Mouse (Mus musculus) neural tube, embryonic 11.5 days (tissue): ENCODE measurements at regions not wholly inside any gene's neighbourhood (a gene's known extent, or its start where the extent isn't known, plus 50 kb on each side); places are given as distances from the start of the nearest gene placed in this dataset.
"Not testable (repeated sequence)": the region's sequence is repeated elsewhere in the genome, so short reads cannot be mapped to it uniquely, and the experiment has no call there.

Source experiments
- ATAC-seq: fragments of 200-750 bp; cut with Nextera tagmentation; 2 replicates; pipeline ENCODE4 v1.8.0; 2017; ENCODE audit warnings: moderate number of reproducible peaks, mild to moderate bottlenecking, moderate TSS enrichment, moderate library complexity; ENCODE audit not compliant: insufficient read depth, low FRiP score, low TSS enrichment
- DNase-seq: peaks from one replicate; pipeline ENCODE4 v3.0.0-alpha.2; 2015; ENCODE audit warnings: low spot score
- H3K27ac ChIP-seq: fragments of 300-500 bp; sonication (generic); 2 replicates; pipeline ENCODE4 v1.5.1; 2014; ENCODE audit warnings: low read depth, mild to moderate bottlenecking, low read length
- H3K27me3 ChIP-seq: fragments of 300-500 bp; sonication (generic); 2 replicates; pipeline ENCODE4 v1.6.1; 2014; ENCODE audit warnings: mild to moderate bottlenecking, low read length, mixed read lengths; ENCODE audit not compliant: control insufficient read depth, insufficient read depth
- H3K36me3 ChIP-seq: fragments of 300-500 bp; sonication (generic); 2 replicates; pipeline ENCODE4 v1.6.1; 2014; ENCODE audit warnings: mild to moderate bottlenecking, low read length, moderate library complexity, mixed read lengths; ENCODE audit not compliant: control insufficient read depth, insufficient read depth
- H3K4me1 ChIP-seq: fragments of 300-500 bp; sonication (generic); 2 replicates; pipeline ENCODE4 v1.6.1; 2014; ENCODE audit warnings: low read length, mixed read lengths; ENCODE audit not compliant: control insufficient read depth, insufficient read depth
- H3K4me2 ChIP-seq: fragments of 300-500 bp; sonication (generic); 2 replicates; pipeline ENCODE4 v1.6.1; 2014; ENCODE audit warnings: low read depth, mild to moderate bottlenecking, moderate library complexity
- H3K4me3 ChIP-seq: fragments of 300-500 bp; sonication (generic); 2 replicates; pipeline ENCODE4 v1.5.1; 2014; ENCODE audit warnings: low read depth, low read length
- H3K9ac ChIP-seq: fragments of 300-500 bp; sonication (generic); 2 replicates; pipeline ENCODE4 v1.6.1; 2014; ENCODE audit warnings: mild to moderate bottlenecking, low read length
- H3K9me3 ChIP-seq: fragments of 300-500 bp; sonication (generic); 2 replicates; pipeline ENCODE4 v1.6.1; 2016; ENCODE audit warnings: low read length; ENCODE audit not compliant: control insufficient read depth
- WGBS: fragments of 180-500 bp; shearing (Covaris S2); extraction: QIAGEN DNeasy Blood & Tissue Kit; methylation state at CpG from one replicate; pipeline ENCODE4 v1.1.7; 2014; 5-methylcytosine and 5-hydroxymethylcytosine counted together

DNA sequence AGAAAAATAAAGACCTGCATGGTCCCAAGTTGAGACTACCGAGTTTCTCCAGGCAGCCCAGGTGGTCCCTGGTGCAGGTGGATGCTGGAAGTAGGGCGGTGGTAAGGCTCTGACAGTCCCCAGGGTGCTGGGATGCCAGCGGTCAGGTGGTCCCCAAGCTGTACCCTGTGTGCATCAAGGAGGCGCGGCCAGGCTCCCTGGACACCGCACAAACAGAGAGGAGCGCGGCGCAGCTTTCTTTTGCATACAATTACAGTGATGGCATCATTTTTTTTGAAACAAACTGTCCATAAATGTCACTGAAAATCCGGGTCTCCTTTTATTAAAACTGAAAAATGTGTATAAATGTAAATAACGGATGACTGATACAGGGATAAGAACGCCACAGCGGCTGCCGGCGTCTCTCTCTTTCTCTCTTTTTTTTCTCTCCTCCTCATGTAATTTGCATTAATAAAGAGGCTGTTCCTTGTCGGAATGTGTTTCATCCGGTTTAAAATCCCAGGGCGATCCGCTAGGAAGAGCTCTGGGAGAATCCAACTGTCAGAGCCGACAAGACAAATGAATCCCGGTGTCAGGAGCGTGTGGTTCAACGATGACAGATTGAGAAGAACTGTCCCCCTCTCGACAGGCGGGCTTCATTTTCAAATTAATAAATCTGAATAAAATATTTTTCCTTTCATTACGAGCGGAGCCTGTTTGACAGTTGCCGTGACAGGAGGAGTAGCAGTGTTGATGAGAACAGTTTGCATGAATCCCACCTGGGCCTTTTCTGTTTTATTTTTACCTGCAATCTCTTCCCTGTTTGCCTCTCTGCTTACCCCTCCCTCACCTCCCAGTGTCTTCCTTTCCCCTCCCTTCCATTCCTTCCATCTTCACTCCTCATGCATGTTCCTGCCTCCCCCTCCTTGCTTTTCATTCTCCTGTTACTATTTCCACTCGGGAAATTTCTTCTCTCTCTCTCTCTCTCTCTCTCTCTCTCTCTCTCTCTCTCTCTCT is 244.6 kb upstream of the Pbx1 start:
- ATAC-seq (peak; percentile 72; the same call in 1 of the 2 replicates), DNase-seq (peak; percentile 26)
- Histone ChIP-seq H3K27ac (no peak overlapping the region), H3K4me3 (0 out of 2 replicates have a peak overlapping the region, but pooled peaks have one; percentile 4), H3K9me3 (no peaks in the 10 kb centered on the region), H3K9ac (no peak overlapping the region), H3K4me2 (peak overlapping the region; percentile 26), H3K36me3 (no peaks in the 10 kb centered on the region), H3K4me1 (no peaks in the 10 kb centered on the region), H3K27me3 (no peaks in the 10 kb centered on the region)
- WGBS = 46% methylated on average over 29 of the region's 29 CpGs

DNA sequence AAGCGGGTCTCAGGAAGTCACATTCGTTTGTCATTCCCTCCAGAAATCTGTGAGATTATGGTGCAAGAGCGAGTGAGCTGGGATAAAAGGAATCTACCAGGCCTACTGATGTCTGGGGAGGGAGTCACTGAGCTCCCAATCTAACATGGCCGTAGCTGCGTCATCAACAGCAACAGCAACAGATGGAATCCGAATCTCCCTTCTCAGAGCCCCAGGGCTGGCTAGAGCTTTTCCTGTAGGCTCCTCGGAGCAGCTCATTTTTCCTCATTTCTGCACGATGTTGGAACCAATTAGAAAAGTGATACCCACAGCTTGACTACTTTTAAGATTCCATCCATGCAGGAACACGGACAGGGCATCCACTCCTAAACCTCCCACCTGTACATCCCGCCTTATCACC is 243.7 kb upstream of the Pbx1 start:
- Histone ChIP-seq H3K9me3 (no peaks in the 10 kb centered on the region), H3K4me2 (no peak overlapping the region), H3K9ac (no peak overlapping the region), H3K27me3 (no peaks in the 10 kb centered on the region), H3K27ac (no peak overlapping the region), H3K36me3 (no peaks in the 10 kb centered on the region), H3K4me1 (no peaks in the 10 kb centered on the region), H3K4me3 (no peak overlapping the region)
- no peak for DNase-seq
- ATAC-seq = no peak
- 84% methylated on average over 10 of the region's 10 CpGs for WGBS

DNA sequence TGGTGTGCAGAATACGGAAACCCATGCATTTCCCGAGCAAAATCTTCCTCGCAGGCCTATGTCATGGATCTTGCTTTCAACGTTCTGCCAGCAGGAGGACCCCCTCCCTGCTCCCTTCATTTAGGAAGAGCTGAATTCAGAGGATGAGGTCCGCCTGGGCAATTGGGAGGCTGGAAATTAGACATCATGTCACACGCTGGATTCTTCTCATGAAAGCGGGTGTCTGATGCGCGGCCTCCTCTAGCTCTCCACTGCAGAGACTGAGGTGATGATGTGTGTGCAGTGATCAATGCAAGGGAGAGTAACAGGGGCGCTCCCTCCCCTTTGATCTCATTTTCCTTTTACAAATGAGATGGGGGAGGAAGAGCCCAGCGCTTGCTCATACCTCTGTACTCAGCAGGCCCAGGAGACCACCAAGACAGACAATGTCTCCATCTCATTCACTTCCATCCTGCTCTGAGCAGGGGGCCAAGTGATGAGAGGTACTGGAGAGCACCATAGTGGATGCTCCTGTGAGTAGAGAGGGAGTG is 230.8 kb upstream of the Pbx1 start:
- no peaks in the 10 kb centered on the region for H3K36me3 ChIP-seq
- H3K4me3 ChIP-seq = no peak overlapping the region
- H3K27me3 ChIP-seq = no peaks in the 10 kb centered on the region
- no peak overlapping the region for H3K4me2 ChIP-seq
- DNase-seq (peak; percentile 28), ATAC-seq (no peak)
- WGBS = 37% methylated on average over 11 of the region's 11 CpGs
- peaks cover 2% of the 10 kb centered on the region; the same call in 1 of the 2 replicates for H3K4me1 ChIP-seq
- no peak overlapping the region for H3K27ac ChIP-seq
- H3K9me3 ChIP-seq = no peaks in the 10 kb centered on the region
- no peak overlapping the region for H3K9ac ChIP-seq

DNA sequence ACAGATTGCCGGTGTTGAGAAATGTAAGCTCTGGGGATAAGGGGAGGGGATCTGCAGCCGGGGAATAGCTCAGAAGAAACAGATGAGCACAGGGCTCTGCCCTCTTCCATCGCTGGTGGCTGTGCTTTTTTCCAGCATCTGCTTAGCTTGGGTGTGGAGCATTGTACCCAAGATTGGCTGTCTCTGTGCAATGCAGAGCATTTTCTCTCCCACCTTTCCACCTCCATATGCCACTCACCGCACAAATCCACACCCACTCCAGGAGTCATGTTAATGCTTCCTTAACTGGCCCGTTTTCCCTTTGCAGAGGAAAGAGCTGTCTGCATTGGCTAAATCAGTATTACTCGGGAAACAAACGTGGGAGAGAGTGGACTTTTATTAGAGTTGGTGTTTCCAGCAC is 228.9 kb upstream of the Pbx1 start:
- Histone ChIP-seq H3K36me3 (no peaks in the 10 kb centered on the region), H3K9ac (no peak overlapping the region), H3K27ac (no peak overlapping the region), H3K9me3 (no peaks in the 10 kb centered on the region), H3K4me1 (peaks cover 2% of the 10 kb centered on the region; the same call in 1 of the 2 replicates), H3K4me2 (no peak overlapping the region), H3K27me3 (no peaks in the 10 kb centered on the region), H3K4me3 (no peak overlapping the region)
- no peak for ATAC-seq
- 71% methylated on average over 7 of the region's 7 CpGs for WGBS
- no peak for DNase-seq

DNA sequence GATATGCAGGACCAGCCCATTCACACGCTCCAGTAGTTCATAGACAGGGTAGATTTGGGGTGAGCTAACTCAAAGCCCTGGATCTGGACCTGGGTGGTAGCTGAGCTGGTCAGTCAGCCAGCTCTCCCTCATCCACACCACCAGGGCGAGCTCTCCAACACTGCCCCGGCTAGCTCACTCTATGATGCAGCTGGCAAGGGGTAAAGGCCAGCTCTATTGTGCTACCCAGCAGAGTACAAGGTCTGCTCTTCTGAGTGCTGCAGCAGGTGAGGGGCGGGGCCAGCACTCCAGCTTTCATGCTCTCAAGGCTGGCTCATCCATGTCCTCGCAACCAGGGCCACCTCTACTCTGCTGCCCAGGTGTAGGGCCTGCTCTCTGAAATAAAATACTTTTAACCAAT is 227.5 kb upstream of the Pbx1 start:
- no peak overlapping the region for H3K9ac ChIP-seq
- no peaks in the 10 kb centered on the region for H3K36me3 ChIP-seq
- 87% methylated on average over 5 of the region's 5 CpGs for WGBS
- H3K4me2 ChIP-seq = no peak overlapping the region
- DNase-seq (no peak), ATAC-seq (no peak)
- no peaks in the 10 kb centered on the region for H3K9me3 ChIP-seq
- H3K27me3 ChIP-seq = no peaks in the 10 kb centered on the region
- H3K4me3 ChIP-seq = no peak overlapping the region
- H3K4me1 ChIP-seq = peaks cover 2% of the 10 kb centered on the region; the same call in 1 of the 2 replicates
- H3K27ac ChIP-seq = no peak overlapping the region

DNA sequence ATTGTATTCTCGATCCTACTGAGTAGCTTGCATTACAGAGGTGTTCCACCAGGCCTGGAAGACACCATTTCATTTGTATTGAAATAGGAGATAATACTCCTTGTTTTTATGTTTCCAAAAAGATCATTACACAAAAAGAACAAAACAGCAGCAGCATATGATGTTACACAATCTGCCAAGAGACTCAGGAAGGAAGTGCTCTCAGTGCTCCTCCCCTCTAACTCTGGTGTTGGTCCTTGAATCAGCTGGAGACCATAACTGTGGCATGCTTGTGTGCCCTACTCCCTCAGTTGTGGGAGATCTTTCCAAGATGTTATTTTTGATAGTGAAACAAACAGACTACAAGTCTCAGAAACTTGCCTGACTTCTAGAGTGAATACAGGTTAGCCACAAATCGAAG is 200.8 kb upstream of the Pbx1 start:
- WGBS = 88% methylated on average over 2 of the region's 2 CpGs
- no peaks in the 10 kb centered on the region for H3K9me3 ChIP-seq
- DNase-seq (no peak), ATAC-seq (no peak)
- no peak overlapping the region for H3K4me2 ChIP-seq
- no peaks in the 10 kb centered on the region for H3K4me1 ChIP-seq
- H3K9ac ChIP-seq = no peak overlapping the region
- no peak overlapping the region for H3K4me3 ChIP-seq
- H3K36me3 ChIP-seq = no peaks in the 10 kb centered on the region
- H3K27me3 ChIP-seq = no peaks in the 10 kb centered on the region
- H3K27ac ChIP-seq = no peak overlapping the region

DNA sequence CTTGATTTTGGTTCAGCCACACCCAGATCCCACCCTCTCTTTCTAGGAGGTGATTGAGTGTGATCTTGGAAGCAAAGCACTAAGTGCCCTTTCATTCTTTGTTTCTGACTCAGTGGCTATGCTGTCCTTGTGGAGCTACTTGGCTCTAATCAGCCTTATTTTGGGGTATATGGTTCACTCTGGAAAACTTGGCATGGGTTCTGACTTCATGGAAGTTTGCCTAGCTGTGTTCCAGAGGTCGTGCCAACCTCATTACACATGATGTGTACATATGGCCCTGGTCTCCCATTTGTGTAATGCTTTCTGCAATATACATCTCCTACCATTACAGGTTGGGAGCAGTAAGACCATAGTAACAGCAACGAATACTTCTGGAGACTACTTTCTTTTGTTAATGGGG is 199.9 kb upstream of the Pbx1 start:
- Histone ChIP-seq H3K9me3 (no peaks in the 10 kb centered on the region), H3K4me3 (no peak overlapping the region), H3K27me3 (no peaks in the 10 kb centered on the region), H3K36me3 (no peaks in the 10 kb centered on the region), H3K27ac (no peak overlapping the region), H3K9ac (no peak overlapping the region), H3K4me1 (no peaks in the 10 kb centered on the region), H3K4me2 (no peak overlapping the region)
- no peak for ATAC-seq
- no peak for DNase-seq
- 74% methylated on average over 2 of the region's 2 CpGs for WGBS

DNA sequence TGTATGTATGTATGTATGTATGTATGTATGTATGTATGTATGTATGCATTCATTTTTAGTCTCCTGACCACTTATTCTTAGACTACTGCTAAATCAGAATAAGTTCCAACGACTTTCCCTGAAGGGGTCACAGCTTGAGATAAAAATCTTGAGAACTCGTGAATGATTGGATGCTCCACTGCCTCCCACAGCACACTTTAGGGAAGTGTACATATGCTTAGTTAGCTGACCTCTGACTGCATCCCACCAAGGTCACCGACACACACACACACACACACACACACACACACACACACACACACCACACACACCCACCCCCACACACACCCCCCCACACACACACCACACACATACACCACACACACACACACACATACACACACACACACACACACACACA is 169.9 kb upstream of the Pbx1 start:
- not testable (repeated sequence) for H3K4me1 ChIP-seq, H3K4me3 ChIP-seq, H3K4me2 ChIP-seq, H3K9ac ChIP-seq, H3K9me3 ChIP-seq, H3K36me3 ChIP-seq, DNase-seq, H3K27me3 ChIP-seq, H3K27ac ChIP-seq, ATAC-seq
- 74% methylated on average over 2 of the region's 3 CpGs for WGBS
